Mouse (Mus musculus): ENCODE measurements at regions not wholly inside any gene's neighbourhood (a gene's known extent, or its start where the extent isn't known, plus 50 kb on each side); places are given as distances from the start of the nearest gene placed in this dataset.

GRCm38 (mm10) chr15:87842097-87842496 lies 298.0 kb downstream of the Fam19a5 start:
- TF ChIP-seq POLR2A (IDR thresholded peaks at IDR 0.05; ENCODE audit: borderline replicate concordance, control insufficient read depth, low read depth, low read length) = no peak
- TF ChIP-seq CTCF (IDR thresholded peaks at IDR 0.05; ENCODE audit: control insufficient read depth, insufficient read depth, low read length) = no peak

All from bone marrow, adult 2 months (tissue).